Mouse (Mus musculus): Measurements from ENCODE around the gene Ccdc169. TPM values are rescaled to one million over a fixed set of nuclear protein-coding genes. Genes with fewer than 3 reads are reported as not detected.

Ccdc169 gene
- not detected in 2 replicates for polyA plus RNA-seq (2015; fragmentation: Nextera tagmentation; extraction: Ambion mirVana)

GRCm38 (mm10) chr3:55137039-55137438, at the start of gene Ccdc169:
Gene Ccdc169, plus strand, starts transcription at chr3:55137339.
- Histone ChIP-seq H3K4me2 (ENCODE audit: low read depth, low read length) (no peak within 1 kb of the TSS), H3K4me1 (ENCODE audit: insufficient read depth) (no peaks in the 10 kb centered on the region), H3K9ac (replicated peaks) (no peak within 1 kb of the TSS), H3K27me3 (ENCODE audit: insufficient read depth, low read length) (no peaks in the 10 kb centered on the region), H3K27ac (ENCODE audit: low read depth) (no peak within 1 kb of the TSS), H3K9me3 (ENCODE audit: low read length) (no peaks in the 10 kb centered on the region), H3K4me3 (ENCODE audit: low read depth, low read length) (no peak within 1 kb of the TSS), H3K36me3 (replicated peaks; ENCODE audit: insufficient read depth, low read length) (peaks cover 29% of the 10 kb centered on the region)
- TF ChIP-seq EP300 (IDR thresholded peaks at IDR 0.05; ENCODE audit: low read depth) (no peak), CTCF (IDR thresholded peaks at IDR 0.05; ENCODE audit: low read depth) (no peak)
- DNase-seq, result no peak
- no peak for ATAC-seq

GRCm38 (mm10) chr3:55087360-55087759, 49.8 kb upstream of the Ccdc169 start:
- Histone ChIP-seq H3K9ac (replicated peaks) (no peak overlapping the region), H3K36me3 (replicated peaks; ENCODE audit: insufficient read depth, low read length) (no peaks in the 10 kb centered on the region), H3K27me3 (ENCODE audit: insufficient read depth, low read length) (no peaks in the 10 kb centered on the region), H3K9me3 (ENCODE audit: low read length) (no peaks in the 10 kb centered on the region), H3K4me3 (ENCODE audit: low read depth, low read length) (no peak overlapping the region), H3K4me1 (ENCODE audit: insufficient read depth) (peaks cover 7% of the 10 kb centered on the region; the same call in 1 of the 2 replicates), H3K4me2 (ENCODE audit: low read depth, low read length) (no peak overlapping the region), H3K27ac (ENCODE audit: low read depth) (no peak overlapping the region)
- no peak for TF ChIP-seq EP300 (IDR thresholded peaks at IDR 0.05; ENCODE audit: low read depth)
- TF ChIP-seq CTCF (IDR thresholded peaks at IDR 0.05; ENCODE audit: low read depth), result no peak; the same call in 1 of the 2 replicates
- DNase-seq, result no peak
- 59% methylated on average over 4 of the region's 4 CpGs for WGBS (ENCODE audit: insufficient replicate concordance)
- ATAC-seq, result no peak

- peaks cover 7% of the 10 kb centered on the region; the same call in 1 of the 2 replicates for H3K4me1 ChIP-seq (ENCODE audit: insufficient read depth)
- H3K4me3 ChIP-seq (ENCODE audit: low read depth, low read length), result no peak overlapping the region
- ATAC-seq (no peak), DNase-seq (no peak)
- H3K36me3 ChIP-seq (replicated peaks; ENCODE audit: insufficient read depth, low read length), result no peaks in the 10 kb centered on the region
- TF ChIP-seq EP300 (IDR thresholded peaks at IDR 0.05; ENCODE audit: low read depth) (no peak), CTCF (IDR thresholded peaks at IDR 0.05; ENCODE audit: low read depth) (no peak)
- H3K9ac ChIP-seq (replicated peaks), result no peak overlapping the region
- no peaks in the 10 kb centered on the region for H3K27me3 ChIP-seq (ENCODE audit: insufficient read depth, low read length)
- no peak overlapping the region for H3K4me2 ChIP-seq (ENCODE audit: low read depth, low read length)
- H3K9me3 ChIP-seq (ENCODE audit: low read length), result no peaks in the 10 kb centered on the region
- WGBS (ENCODE audit: insufficient replicate concordance), result 49% methylated on average over 4 of the region's 4 CpGs
- H3K27ac ChIP-seq (ENCODE audit: low read depth), result no peak overlapping the region
These were observed 48.8 kb upstream of the Ccdc169 start for GRCm38 (mm10) chr3:55088359-55088758.

DNA sequence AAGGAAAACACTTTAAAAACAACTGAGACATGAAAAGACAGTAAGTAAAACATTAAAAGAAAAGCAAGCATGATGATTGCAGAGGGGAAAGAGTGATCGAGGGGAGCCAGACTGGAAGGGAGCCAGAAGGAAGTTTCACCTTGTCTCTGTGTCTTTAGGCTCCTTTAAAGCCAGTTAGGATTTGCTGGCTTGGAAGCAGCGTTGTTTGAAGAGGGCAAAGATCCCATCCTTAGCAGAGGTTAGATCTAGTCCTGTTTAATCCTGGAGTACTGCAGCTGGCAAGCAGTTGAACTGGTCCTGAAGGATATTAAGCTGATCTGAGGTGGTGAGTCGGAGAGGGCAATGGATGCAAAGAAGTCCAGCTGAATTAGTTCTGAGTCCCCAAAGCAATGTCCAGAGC, 48.3 kb upstream of the Ccdc169 start:
- H3K4me2 ChIP-seq (ENCODE audit: low read depth, low read length), result no peak overlapping the region
- H3K27me3 ChIP-seq (ENCODE audit: insufficient read depth, low read length), result no peaks in the 10 kb centered on the region
- no peak for ATAC-seq
- no peak overlapping the region for H3K9ac ChIP-seq (replicated peaks)
- H3K27ac ChIP-seq (ENCODE audit: low read depth), result no peak overlapping the region
- H3K36me3 ChIP-seq (replicated peaks; ENCODE audit: insufficient read depth, low read length), result no peaks in the 10 kb centered on the region
- WGBS (ENCODE audit: insufficient replicate concordance), result 55% methylated on average over 3 of the region's 3 CpGs
- TF ChIP-seq EP300 (IDR thresholded peaks at IDR 0.05; ENCODE audit: low read depth) (no peak), CTCF (IDR thresholded peaks at IDR 0.05; ENCODE audit: low read depth) (no peak)
- no peak for DNase-seq
- no peak overlapping the region for H3K4me3 ChIP-seq (ENCODE audit: low read depth, low read length)
- peaks cover 7% of the 10 kb centered on the region; the same call in 1 of the 2 replicates for H3K4me1 ChIP-seq (ENCODE audit: insufficient read depth)
- H3K9me3 ChIP-seq (ENCODE audit: low read length), result no peaks in the 10 kb centered on the region

DNA sequence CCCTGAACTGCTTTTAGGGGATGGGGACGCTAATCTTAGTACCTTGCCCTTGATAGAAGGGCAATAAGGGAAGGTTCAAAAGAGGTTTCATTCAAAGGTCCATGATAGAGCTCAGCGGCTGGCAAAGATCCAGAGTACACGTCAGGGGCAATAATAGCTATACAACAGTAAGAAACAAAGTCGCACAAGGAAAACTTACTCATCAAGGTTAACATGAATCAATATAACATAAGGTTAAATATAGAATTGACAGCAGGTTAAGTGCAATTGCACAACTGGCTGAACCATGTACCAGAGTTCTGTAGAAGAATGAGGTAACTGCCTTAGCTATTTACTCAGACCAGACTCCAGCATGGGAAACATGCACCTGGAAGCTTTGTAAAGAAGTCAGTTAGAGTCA, 47.8 kb upstream of the Ccdc169 start:
- no peak overlapping the region for H3K4me3 ChIP-seq (ENCODE audit: low read depth, low read length)
- no peak overlapping the region for H3K27ac ChIP-seq (ENCODE audit: low read depth)
- no peak overlapping the region for H3K9ac ChIP-seq (replicated peaks)
- H3K4me2 ChIP-seq (ENCODE audit: low read depth, low read length), result no peak overlapping the region
- H3K27me3 ChIP-seq (ENCODE audit: insufficient read depth, low read length), result no peaks in the 10 kb centered on the region
- no peaks in the 10 kb centered on the region for H3K36me3 ChIP-seq (replicated peaks; ENCODE audit: insufficient read depth, low read length)
- TF ChIP-seq CTCF (IDR thresholded peaks at IDR 0.05; ENCODE audit: low read depth), result no peak
- TF ChIP-seq EP300 (IDR thresholded peaks at IDR 0.05; ENCODE audit: low read depth), result no peak
- DNase-seq (peak; percentile 27), ATAC-seq (peak; percentile 91)
- no peaks in the 10 kb centered on the region for H3K9me3 ChIP-seq (ENCODE audit: low read length)
- peaks cover 7% of the 10 kb centered on the region; the same call in 1 of the 2 replicates for H3K4me1 ChIP-seq (ENCODE audit: insufficient read depth)
- 58% methylated on average over 4 of the region's 4 CpGs for WGBS (ENCODE audit: insufficient replicate concordance)

GRCm38 (mm10) chr3:55093161-55093560, 44.0 kb upstream of the Ccdc169 start:
- H3K27me3 ChIP-seq (ENCODE audit: insufficient read depth, low read length), result no peaks in the 10 kb centered on the region
- no peaks in the 10 kb centered on the region for H3K9me3 ChIP-seq (ENCODE audit: low read length)
- TF ChIP-seq EP300 (IDR thresholded peaks at IDR 0.05; ENCODE audit: low read depth) (no peak), CTCF (IDR thresholded peaks at IDR 0.05; ENCODE audit: low read depth) (no peak)
- WGBS (ENCODE audit: insufficient replicate concordance), result 61% methylated on average over 1 of the region's 1 CpGs
- H3K4me3 ChIP-seq (ENCODE audit: low read depth, low read length), result no peak overlapping the region
- no peaks in the 10 kb centered on the region for H3K36me3 ChIP-seq (replicated peaks; ENCODE audit: insufficient read depth, low read length)
- DNase-seq (no peak), ATAC-seq (no peak)
- H3K9ac ChIP-seq (replicated peaks), result no peak overlapping the region
- peaks cover 7% of the 10 kb centered on the region; the same call in 1 of the 2 replicates for H3K4me1 ChIP-seq (ENCODE audit: insufficient read depth)
- H3K27ac ChIP-seq (ENCODE audit: low read depth), result no peak overlapping the region
- H3K4me2 ChIP-seq (ENCODE audit: low read depth, low read length), result no peak overlapping the region

Data from liver, postnatal 0 days (tissue).